Mouse (Mus musculus): ENCODE data around the gene Polr2m. TPM values are rescaled to one million over a fixed set of nuclear protein-coding genes. Genes with fewer than 3 reads are reported as not detected.

The Polr2m gene
- polyA plus RNA-seq, 2 experiments: 75.2 to 86.5 TPM

DNA sequence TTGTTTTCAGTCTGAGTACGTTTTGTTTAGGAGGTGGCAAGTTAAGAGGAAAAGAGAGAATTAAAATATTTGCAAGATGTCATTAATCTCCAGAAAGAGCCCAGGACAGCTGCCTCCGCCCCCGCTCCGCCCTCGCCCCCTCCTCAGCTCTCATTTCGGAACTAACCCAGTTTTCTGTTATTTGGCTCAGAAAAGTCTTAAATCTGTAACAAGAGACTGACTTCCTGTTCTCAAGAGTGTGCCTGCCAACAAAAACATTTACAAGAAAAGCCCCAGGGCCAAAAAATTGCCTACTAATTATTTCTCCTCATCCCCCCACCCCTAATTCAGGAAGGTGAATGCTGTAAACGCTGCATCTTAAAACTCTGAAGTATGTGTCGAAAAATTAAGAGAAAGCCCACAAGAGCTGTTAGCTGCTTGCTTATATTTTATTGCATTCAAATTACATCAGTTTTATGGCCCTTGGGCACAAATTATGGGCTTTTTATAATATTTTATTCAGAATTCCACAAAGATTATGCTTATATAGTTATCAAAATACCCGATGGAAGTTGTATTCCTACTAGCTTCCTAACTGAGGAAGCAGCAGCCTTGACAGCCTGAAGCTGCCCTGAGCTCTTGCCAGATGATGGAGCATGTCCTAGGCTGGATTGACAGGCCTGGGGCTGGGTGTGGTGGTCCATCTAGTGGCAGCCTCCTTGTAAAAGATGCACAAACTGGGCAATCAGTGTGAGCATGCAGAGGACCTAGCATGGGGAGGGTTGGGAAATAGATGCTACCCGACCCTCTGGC is 12.9 kb upstream of the Polr2m start:
- DNase-seq (ENCODE audit: low read depth in 3 of 3, low spot score in 3 of 3) (no peak), ATAC-seq (ENCODE audit: insufficient read depth) (no peak)
- no peaks in the 10 kb centered on the region for H3K36me3 ChIP-seq (replicated peaks; ENCODE audit: control insufficient read depth, insufficient read depth, low read depth)
- no peak overlapping the region for H3K27ac ChIP-seq
- H3K9ac ChIP-seq (replicated peaks): no peak overlapping the region
- TF ChIP-seq EP300 (IDR thresholded peaks at IDR 0.05; ENCODE audit: low read depth): no peak
- no peak for TF ChIP-seq CTCF (IDR thresholded peaks at IDR 0.05; ENCODE audit: low read depth)
- no peaks in the 10 kb centered on the region for H3K4me1 ChIP-seq (replicated peaks; ENCODE audit: control insufficient read depth in 2 of 2, insufficient read depth in 2 of 2, low read length in 1 of 2)
- H3K9me3 ChIP-seq (ENCODE audit: control insufficient read depth, low read length): no peaks in the 10 kb centered on the region
- no peak overlapping the region for H3K4me2 ChIP-seq (ENCODE audit: low read depth)
- H3K4me3 ChIP-seq (ENCODE audit: insufficient read depth in 1 of 2, low read depth in 2 of 2, low read length in 2 of 2): no peak overlapping the region
- WGBS (ENCODE audit: insufficient replicate concordance): 56% methylated on average over 10 of the region's 10 CpGs
- no peaks in the 10 kb centered on the region for H3K27me3 ChIP-seq (ENCODE audit: control insufficient read depth, insufficient read depth, low read length)

GRCm38 (mm10) chr9:71496637-71497036 is 10.9 kb upstream of the Polr2m start:
- H3K4me3 ChIP-seq (ENCODE audit: insufficient read depth in 1 of 2, low read depth in 2 of 2, low read length in 2 of 2): no peak overlapping the region
- H3K27me3 ChIP-seq (ENCODE audit: control insufficient read depth, insufficient read depth, low read length): no peaks in the 10 kb centered on the region
- H3K9ac ChIP-seq (replicated peaks): no peak overlapping the region
- DNase-seq (ENCODE audit: low read depth in 3 of 3, low spot score in 3 of 3) (no peak), ATAC-seq (ENCODE audit: insufficient read depth) (no peak)
- no peak overlapping the region for H3K27ac ChIP-seq
- no peaks in the 10 kb centered on the region for H3K36me3 ChIP-seq (replicated peaks; ENCODE audit: control insufficient read depth, insufficient read depth, low read depth)
- TF ChIP-seq CTCF (IDR thresholded peaks at IDR 0.05; ENCODE audit: low read depth) (no peak), EP300 (IDR thresholded peaks at IDR 0.05; ENCODE audit: low read depth) (no peak)
- no peak overlapping the region for H3K4me2 ChIP-seq (ENCODE audit: low read depth)
- H3K4me1 ChIP-seq (replicated peaks; ENCODE audit: control insufficient read depth in 2 of 2, insufficient read depth in 2 of 2, low read length in 1 of 2): no peaks in the 10 kb centered on the region
- H3K9me3 ChIP-seq (ENCODE audit: control insufficient read depth, low read length): no peaks in the 10 kb centered on the region
- 11% methylated on average over 2 of the region's 2 CpGs for WGBS (ENCODE audit: insufficient replicate concordance)

GRCm38 (mm10) chr9:71493771-71494170 is 8.0 kb upstream of the Polr2m start:
- Histone ChIP-seq H3K4me3 (ENCODE audit: insufficient read depth in 1 of 2, low read depth in 2 of 2, low read length in 2 of 2) (no peak overlapping the region), H3K27ac (no peak overlapping the region), H3K4me1 (replicated peaks; ENCODE audit: control insufficient read depth in 2 of 2, insufficient read depth in 2 of 2, low read length in 1 of 2) (no peaks in the 10 kb centered on the region), H3K27me3 (ENCODE audit: control insufficient read depth, insufficient read depth, low read length) (no peaks in the 10 kb centered on the region), H3K36me3 (replicated peaks; ENCODE audit: control insufficient read depth, insufficient read depth, low read depth) (no peaks in the 10 kb centered on the region), H3K9ac (replicated peaks) (no peak overlapping the region), H3K4me2 (ENCODE audit: low read depth) (no peak overlapping the region), H3K9me3 (ENCODE audit: control insufficient read depth, low read length) (no peaks in the 10 kb centered on the region)
- DNase-seq (ENCODE audit: low read depth in 3 of 3, low spot score in 3 of 3) (no peak), ATAC-seq (ENCODE audit: insufficient read depth) (no peak)
- TF ChIP-seq CTCF (IDR thresholded peaks at IDR 0.05; ENCODE audit: low read depth): no peak
- TF ChIP-seq EP300 (IDR thresholded peaks at IDR 0.05; ENCODE audit: low read depth): no peak
- 58% methylated on average over 5 of the region's 5 CpGs for WGBS (ENCODE audit: insufficient replicate concordance)

DNA sequence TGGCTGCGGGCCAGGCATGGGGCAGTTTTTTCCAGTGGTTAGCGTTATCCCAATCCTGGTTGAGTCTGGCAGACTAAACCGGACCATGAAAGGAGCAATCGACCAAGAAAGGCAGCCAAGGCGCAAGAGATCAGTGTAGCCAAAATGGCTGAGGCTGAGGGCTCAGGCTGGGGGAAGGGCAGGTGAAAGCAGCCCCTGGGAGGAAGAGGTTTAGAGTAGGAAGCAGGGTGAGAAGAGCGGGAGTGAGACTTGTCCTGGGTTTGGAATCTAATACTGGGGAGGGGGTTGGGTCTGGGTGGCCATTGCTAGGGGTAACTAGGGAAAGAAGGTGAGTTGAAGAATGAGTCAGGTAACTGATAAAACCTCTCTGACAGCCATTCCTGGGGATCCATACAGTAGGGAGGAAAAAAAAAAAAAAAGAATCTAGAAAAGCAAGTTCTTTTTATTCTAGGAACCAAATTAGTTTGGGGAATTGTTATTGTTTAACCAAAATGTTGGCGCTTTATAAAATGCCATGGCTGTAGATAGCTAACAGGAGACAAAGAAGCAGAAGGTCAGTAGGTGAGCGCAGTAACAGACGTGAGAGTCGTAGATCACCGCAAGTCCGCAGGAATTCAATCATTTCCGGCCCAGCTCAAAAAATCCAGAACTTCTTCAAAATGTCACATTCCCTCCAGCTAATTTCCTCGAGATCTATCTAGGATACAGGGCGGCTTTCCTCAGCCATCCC is 6.7 kb upstream of the Polr2m start:
- Histone ChIP-seq H3K9ac (replicated peaks) (no peak overlapping the region), H3K4me1 (replicated peaks; ENCODE audit: control insufficient read depth in 2 of 2, insufficient read depth in 2 of 2, low read length in 1 of 2) (no peaks in the 10 kb centered on the region), H3K27ac (no peak overlapping the region), H3K9me3 (ENCODE audit: control insufficient read depth, low read length) (no peaks in the 10 kb centered on the region), H3K36me3 (replicated peaks; ENCODE audit: control insufficient read depth, insufficient read depth, low read depth) (no peaks in the 10 kb centered on the region), H3K4me3 (ENCODE audit: insufficient read depth in 1 of 2, low read depth in 2 of 2, low read length in 2 of 2) (no peak overlapping the region), H3K4me2 (ENCODE audit: low read depth) (no peak overlapping the region), H3K27me3 (ENCODE audit: control insufficient read depth, insufficient read depth, low read length) (no peaks in the 10 kb centered on the region)
- no peak for DNase-seq (ENCODE audit: low read depth in 3 of 3, low spot score in 3 of 3)
- WGBS (ENCODE audit: insufficient replicate concordance): 62% methylated on average over 15 of the region's 15 CpGs
- no peak for ATAC-seq (ENCODE audit: insufficient read depth)
- TF ChIP-seq CTCF (IDR thresholded peaks at IDR 0.05; ENCODE audit: low read depth) (no peak), EP300 (IDR thresholded peaks at IDR 0.05; ENCODE audit: low read depth) (no peak)

- no peaks in the 10 kb centered on the region for H3K9me3 ChIP-seq (ENCODE audit: control insufficient read depth, low read length)
- TF ChIP-seq EP300 (IDR thresholded peaks at IDR 0.05; ENCODE audit: low read depth): no peak
- no peak for TF ChIP-seq CTCF (IDR thresholded peaks at IDR 0.05; ENCODE audit: low read depth)
- peaks cover 2 to 3% of the 10 kb centered on the region in 2 experiments; a peak in 2 of 4 replicates for H3K4me1 ChIP-seq (replicated peaks; ENCODE audit: control insufficient read depth in 2 of 2, insufficient read depth in 2 of 2, low read length in 1 of 2)
- ATAC-seq (ENCODE audit: insufficient read depth) (no peak), DNase-seq (ENCODE audit: low read depth in 3 of 3, low spot score in 3 of 3) (no peak)
- no peak overlapping the region for H3K4me3 ChIP-seq (ENCODE audit: insufficient read depth in 1 of 2, low read depth in 2 of 2, low read length in 2 of 2)
- WGBS (ENCODE audit: insufficient replicate concordance): 45% methylated on average over 3 of the region's 3 CpGs
- H3K36me3 ChIP-seq (replicated peaks; ENCODE audit: control insufficient read depth, insufficient read depth, low read depth): no peaks in the 10 kb centered on the region
- no peak overlapping the region for H3K27ac ChIP-seq
- no peaks in the 10 kb centered on the region for H3K27me3 ChIP-seq (ENCODE audit: control insufficient read depth, insufficient read depth, low read length)
- H3K4me2 ChIP-seq (ENCODE audit: low read depth): no peak overlapping the region
- no peak overlapping the region for H3K9ac ChIP-seq (replicated peaks)
These were observed 4.3 kb upstream of the Polr2m start for GRCm38 (mm10) chr9:71490076-71490475.

Data from liver, embryonic 14.5 days (tissue).